Mouse (Mus musculus) liver, embryonic 14.5 days (tissue): Measurements from ENCODE around the gene Col4a2. TPM values are rescaled to one million over a fixed set of nuclear protein-coding genes. Genes with fewer than 3 reads are reported as not detected.
A peak's percentile ranks its signal among the peaks of the same experiment; 100 is the strongest.

Experiments
- ATAC-seq: fragments of 200-750 bp; cut with Nextera tagmentation; 2 replicates; pipeline ENCODE4 v1.8.0; 2017; ENCODE audit warnings: moderate number of reproducible peaks, mild to moderate bottlenecking, moderate library complexity; ENCODE audit not compliant: insufficient read depth
- DNase-seq, 3 experiments: peaks; one replicate each; pipeline ENCODE4 v3.0.0-alpha.2; 2012 to 2013; ENCODE audit warnings: low read depth in 3 of 3, low spot score in 3 of 3
- H3K27ac ChIP-seq: fragments of 300-500 bp; sonication (generic); 2 replicates; pipeline ENCODE4 v1.5.1; 2014; ENCODE audit warnings: moderate library complexity, mild to moderate bottlenecking, control low read depth, inconsistent platforms
- H3K27me3 ChIP-seq: fragments of 300-500 bp; sonication (generic); 2 replicates; pipeline ENCODE4 v1.6.1; 2014; ENCODE audit warnings: mild to moderate bottlenecking, low read length, moderate library complexity; ENCODE audit not compliant: control insufficient read depth, insufficient read depth
- H3K36me3 ChIP-seq: fragments of 300-500 bp; sonication (generic); replicated peaks from 2 replicates; pipeline ENCODE4 v1.6.1; 2014; ENCODE audit warnings: low read depth; ENCODE audit not compliant: control insufficient read depth, insufficient read depth
- H3K4me1 ChIP-seq, 2 experiments: fragments of 200-500 bp in 1 of 2; fragments of 300-500 bp in 1 of 2; sonication (generic) in 1 of 2; replicated peaks; 2 replicates each; pipeline ENCODE4 v1.6.1; 2012 to 2014; ENCODE audit warnings: antibody characterized with exemption in 1 of 2, inconsistent platforms in 1 of 2, low read length in 1 of 2; ENCODE audit not compliant: control insufficient read depth in 2 of 2, insufficient read depth in 2 of 2
- H3K4me2 ChIP-seq: fragments of 300-500 bp; sonication (generic); 2 replicates; pipeline ENCODE4 v1.6.1; 2014; ENCODE audit warnings: low read depth, mild to moderate bottlenecking, control low read depth, moderate library complexity
- H3K4me3 ChIP-seq, 2 experiments: fragments of 200-500 bp in 1 of 2; fragments of 300-500 bp in 1 of 2; sonication (generic) in 1 of 2; 2 replicates each; pipeline ENCODE4 v1.5.1; 2012 to 2014; ENCODE audit warnings: low read depth in 2 of 2, low read length in 2 of 2, mild to moderate bottlenecking in 2 of 2, control low read depth in 1 of 2, inconsistent platforms in 1 of 2, moderate library complexity in 1 of 2; ENCODE audit not compliant: insufficient read depth in 1 of 2
- H3K9ac ChIP-seq: fragments of 300-500 bp; sonication (generic); replicated peaks from 2 replicates; pipeline ENCODE4 v1.6.1; 2014; ENCODE audit warnings: mild to moderate bottlenecking, control low read depth, moderate library complexity
- H3K9me3 ChIP-seq: fragments of 300-500 bp; sonication (generic); 2 replicates; pipeline ENCODE4 v1.6.1; 2016; ENCODE audit warnings: low read length, mixed read lengths; ENCODE audit not compliant: control insufficient read depth
- CTCF ChIP-seq: IDR thresholded peaks from 2 replicates; pipeline ENCODE4 v1.5.1; 2016; ENCODE audit warnings: antibody characterized with exemption, low read depth, control low read depth
- EP300 ChIP-seq: IDR thresholded peaks from 2 replicates; pipeline ENCODE4 v1.6.1; 2016; ENCODE audit warnings: antibody characterized with exemption, low read depth
- WGBS: fragments of 180-500 bp; shearing (Covaris S2); extraction: QIAGEN DNeasy Blood & Tissue Kit; methylation state at CpG from one replicate; pipeline ENCODE4 v1.1.7; 2014; ENCODE audit not compliant: insufficient replicate concordance; 5-methylcytosine and 5-hydroxymethylcytosine counted together
- polyA plus RNA-seq, 2 experiments: library from polyadenylated mRNA; depleted of rRNA in 1 of 2; stranded (reverse) in 1 of 2; unstranded in 1 of 2; fragments of >200 nt; fragmentation: Nextera tagmentation in 1 of 2; extraction: Ambion mirVana in 1 of 2; gene quantifications; 2 replicates each; pipeline versions ENCODE4 v1.2.1 to v1.2.3; 2012 to 2014

Gene Col4a2
- polyA plus RNA-seq, 2 experiments = 4.7 to 4.9 TPM

GRCm38 (mm10) chr8:11423091-11423490, 110.5 kb downstream of the Col4a2 start:
- DNase-seq (no peak), ATAC-seq (no peak)
- no peaks in the 10 kb centered on the region for H3K27me3 ChIP-seq
- H3K4me3 ChIP-seq = no peak overlapping the region
- no peaks in the 10 kb centered on the region for H3K4me1 ChIP-seq
- no peaks in the 10 kb centered on the region for H3K9me3 ChIP-seq
- TF ChIP-seq EP300 = no peak
- peak; percentile 38; the same call in 1 of the 2 replicates for TF ChIP-seq CTCF
- no peak overlapping the region for H3K9ac ChIP-seq
- H3K27ac ChIP-seq = no peak overlapping the region
- WGBS = 44% methylated on average over 7 of the region's 7 CpGs
- no peak overlapping the region for H3K4me2 ChIP-seq
- no peaks in the 10 kb centered on the region for H3K36me3 ChIP-seq

- H3K9me3 ChIP-seq = no peaks in the 10 kb centered on the region
- no peaks in the 10 kb centered on the region for H3K4me1 ChIP-seq
- no peak overlapping the region for H3K4me3 ChIP-seq
- peak; percentile 83 for TF ChIP-seq CTCF
- no peak for TF ChIP-seq EP300
- no peak overlapping the region for H3K4me2 ChIP-seq
- DNase-seq = no peak
- ATAC-seq = no peak
- H3K9ac ChIP-seq = no peak overlapping the region
- H3K36me3 ChIP-seq = no peaks in the 10 kb centered on the region
- no peaks in the 10 kb centered on the region for H3K27me3 ChIP-seq
- H3K27ac ChIP-seq = no peak overlapping the region
- 46% methylated on average over 5 of the region's 5 CpGs for WGBS
Observed at GRCm38 (mm10) chr8:11430688-11431087, 118.1 kb downstream of the Col4a2 start.

GRCm38 (mm10) chr8:11437862-11438261, 125.3 kb downstream of the Col4a2 start:
- no peak overlapping the region for H3K9ac ChIP-seq
- ATAC-seq (no peak), DNase-seq (no peak)
- H3K36me3 ChIP-seq = no peaks in the 10 kb centered on the region
- 62% methylated on average over 12 of the region's 12 CpGs for WGBS
- no peaks in the 10 kb centered on the region for H3K4me1 ChIP-seq
- no peak overlapping the region for H3K27ac ChIP-seq
- H3K9me3 ChIP-seq = no peaks in the 10 kb centered on the region
- TF ChIP-seq CTCF (no peak), EP300 (no peak)
- no peaks in the 10 kb centered on the region for H3K27me3 ChIP-seq
- H3K4me3 ChIP-seq = no peak overlapping the region
- no peak overlapping the region for H3K4me2 ChIP-seq

GRCm38 (mm10) chr8:11441291-11441690, 128.7 kb downstream of the Col4a2 start:
- 69% methylated on average over 6 of the region's 6 CpGs for WGBS
- H3K27me3 ChIP-seq = no peaks in the 10 kb centered on the region
- TF ChIP-seq CTCF = no peak
- no peak for TF ChIP-seq EP300
- no peak overlapping the region for H3K27ac ChIP-seq
- no peaks in the 10 kb centered on the region for H3K9me3 ChIP-seq
- no peaks in the 10 kb centered on the region for H3K36me3 ChIP-seq
- ATAC-seq = no peak
- peaks cover 0 to 9% of the 10 kb centered on the region in 2 experiments; a peak in 1 of 4 replicates for H3K4me1 ChIP-seq
- no peak for DNase-seq
- H3K4me2 ChIP-seq = no peak overlapping the region
- H3K4me3 ChIP-seq = no peak overlapping the region
- no peak overlapping the region for H3K9ac ChIP-seq

GRCm38 (mm10) chr8:11443611-11444010, 131.0 kb downstream of the Col4a2 start:
- TF ChIP-seq EP300 = no peak
- ATAC-seq (peak; percentile 81; the same call in 1 of the 2 replicates), DNase-seq (no peak)
- Histone ChIP-seq H3K4me2 (peak overlapping the region; percentile 20), H3K9ac (no peak overlapping the region), H3K4me1 (peaks cover 0 to 9% of the 10 kb centered on the region in 2 experiments; a peak in 1 of 4 replicates), H3K36me3 (no peaks in the 10 kb centered on the region), H3K9me3 (no peaks in the 10 kb centered on the region), H3K27me3 (no peaks in the 10 kb centered on the region), H3K4me3 (peak overlapping the region in 1 of 2 experiments; percentile 25; a peak in 2 of 4 replicates), H3K27ac (no peak overlapping the region)
- 38% methylated on average over 9 of the region's 9 CpGs for WGBS
